Mouse (Mus musculus): Measurements from ENCODE around the gene Itgb2. TPM values are rescaled to one million over a fixed set of nuclear protein-coding genes. Genes with fewer than 3 reads are reported as not detected.

Itgb2 gene
- total RNA-seq (2014; fragmentation: Nextera tagmentation) (17.1 and 28.9 TPM in 2 replicates), total RNA-seq (2017) (32.0 and 36.6 TPM in 2 replicates)

DNA sequence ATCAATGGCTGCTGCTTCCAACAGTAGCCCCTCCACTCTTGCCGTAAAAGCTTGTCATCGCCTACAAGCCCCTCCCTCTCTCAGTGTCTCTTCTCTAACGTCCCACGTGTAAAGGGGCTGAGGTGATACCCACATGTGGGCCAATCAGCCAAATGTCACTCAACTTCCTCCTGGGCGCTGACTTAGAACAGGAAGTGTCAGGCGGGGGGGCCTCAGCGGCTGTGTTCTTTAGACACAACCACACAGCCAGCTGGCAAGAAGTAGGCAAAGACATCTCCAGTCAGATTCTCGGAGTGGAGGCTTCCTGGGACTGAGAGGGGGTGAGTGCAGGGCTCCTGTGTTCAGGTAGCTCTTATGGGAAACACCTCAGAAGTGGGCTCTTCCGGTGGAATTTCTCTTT, at the start of gene Itgb2:
Gene Itgb2 (plus strand): TSS at position 113 of the 400 bp plus-strand sequence.
- peak; percentile 77 for ATAC-seq (replicated peaks; ENCODE audit: poor library complexity, severe bottlenecking)

DNA sequence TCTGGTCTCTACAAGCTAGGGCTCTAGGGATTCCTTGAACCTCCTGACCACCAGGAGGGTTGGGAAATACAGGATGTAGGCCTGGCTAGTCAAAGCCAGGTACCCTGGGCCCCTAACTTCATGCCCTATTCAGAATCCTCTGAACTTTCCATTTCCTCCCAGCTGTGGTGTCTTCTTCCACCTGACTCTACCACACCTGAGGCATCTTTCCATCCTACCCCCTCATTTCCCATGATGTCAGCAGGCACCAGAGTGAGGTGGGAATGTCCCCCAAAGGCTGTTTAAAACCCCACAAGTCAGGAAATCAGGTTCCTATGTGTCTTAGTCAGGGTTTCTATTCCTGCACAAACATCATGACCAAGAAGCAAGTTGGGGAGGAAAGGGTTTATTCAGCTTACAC, 48.2 kb upstream of the Itgb2 start:
- no peak for ATAC-seq (replicated peaks; ENCODE audit: poor library complexity, severe bottlenecking)

DNA sequence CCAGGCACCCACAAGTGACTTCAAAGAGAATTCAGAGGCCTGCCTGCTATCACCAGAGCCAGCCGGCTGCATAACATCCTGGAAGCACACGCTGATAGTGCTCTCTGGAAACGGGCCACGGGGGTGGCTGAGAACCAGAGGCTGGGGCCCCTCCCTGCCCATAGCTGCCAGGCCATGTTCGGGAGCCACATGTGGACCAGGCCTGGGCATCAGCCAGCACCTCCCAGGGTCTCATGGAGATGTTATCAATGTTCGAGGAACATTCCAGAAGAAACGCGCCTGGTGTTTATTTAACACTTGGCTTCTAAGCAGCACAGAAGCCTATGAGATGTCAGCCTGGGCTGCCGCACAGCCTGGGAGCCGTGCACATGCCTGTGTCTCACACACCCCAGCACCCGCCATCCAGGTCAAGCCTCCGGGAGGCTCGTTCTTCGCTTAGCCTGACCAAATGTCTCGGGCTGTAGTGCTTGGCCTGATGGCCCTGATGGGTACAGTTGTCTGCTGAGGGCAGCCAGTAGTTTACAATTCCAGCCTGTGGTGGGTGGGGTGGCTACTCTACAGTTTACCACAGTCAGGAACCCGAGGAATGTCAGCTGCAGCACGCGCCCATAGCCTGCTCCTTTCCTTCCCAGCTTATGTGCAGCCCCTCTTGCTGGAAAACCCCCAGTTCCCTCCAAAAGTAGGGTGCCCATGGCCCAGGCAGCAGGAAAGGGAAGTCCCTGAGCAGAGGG, 45.7 kb upstream of the Itgb2 start:
- ATAC-seq (replicated peaks; ENCODE audit: poor library complexity, severe bottlenecking): no peak

- ATAC-seq (replicated peaks; ENCODE audit: poor library complexity, severe bottlenecking): no peak
These were observed 44.3 kb upstream of the Itgb2 start for GRCm38 (mm10) chr10:77485786-77486185.

- no peak for ATAC-seq (replicated peaks; ENCODE audit: poor library complexity, severe bottlenecking)
These were observed 41.9 kb upstream of the Itgb2 start for GRCm38 (mm10) chr10:77488168-77488567.

GRCm38 (mm10) chr10:77491585-77491984, 38.5 kb upstream of the Itgb2 start:
- ATAC-seq (replicated peaks; ENCODE audit: poor library complexity, severe bottlenecking): no peak

GRCm38 (mm10) chr10:77492885-77493284, 37.2 kb upstream of the Itgb2 start:
- no peak for ATAC-seq (replicated peaks; ENCODE audit: poor library complexity, severe bottlenecking)

- ATAC-seq (replicated peaks; ENCODE audit: poor library complexity, severe bottlenecking): no peak
These were observed 32.9 kb upstream of the Itgb2 start for GRCm38 (mm10) chr10:77497185-77497584.

DNA sequence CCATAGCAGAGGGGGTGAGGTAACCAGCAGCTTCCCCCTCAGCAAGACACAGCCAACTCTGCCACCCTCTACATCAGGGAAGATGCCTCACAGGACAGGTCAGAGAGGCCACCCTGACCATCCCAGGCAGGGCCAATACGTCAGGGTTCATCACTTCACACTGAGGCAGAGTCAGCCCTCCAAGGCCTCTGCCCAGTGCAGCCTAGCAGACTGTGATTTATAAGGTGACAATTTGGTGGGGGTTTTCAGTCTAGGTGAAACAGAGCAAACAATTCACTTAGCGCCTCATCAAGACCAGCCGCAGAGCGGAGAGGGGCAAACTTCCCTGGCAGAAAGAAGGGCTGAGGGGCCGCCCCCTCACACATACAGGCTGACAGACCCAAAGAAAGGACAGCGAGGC, 31.8 kb upstream of the Itgb2 start:
- ATAC-seq (replicated peaks; ENCODE audit: poor library complexity, severe bottlenecking): no peak

- no peak for ATAC-seq (replicated peaks; ENCODE audit: poor library complexity, severe bottlenecking)
These were observed 29.4 kb upstream of the Itgb2 start for GRCm38 (mm10) chr10:77500636-77501035.

DNA sequence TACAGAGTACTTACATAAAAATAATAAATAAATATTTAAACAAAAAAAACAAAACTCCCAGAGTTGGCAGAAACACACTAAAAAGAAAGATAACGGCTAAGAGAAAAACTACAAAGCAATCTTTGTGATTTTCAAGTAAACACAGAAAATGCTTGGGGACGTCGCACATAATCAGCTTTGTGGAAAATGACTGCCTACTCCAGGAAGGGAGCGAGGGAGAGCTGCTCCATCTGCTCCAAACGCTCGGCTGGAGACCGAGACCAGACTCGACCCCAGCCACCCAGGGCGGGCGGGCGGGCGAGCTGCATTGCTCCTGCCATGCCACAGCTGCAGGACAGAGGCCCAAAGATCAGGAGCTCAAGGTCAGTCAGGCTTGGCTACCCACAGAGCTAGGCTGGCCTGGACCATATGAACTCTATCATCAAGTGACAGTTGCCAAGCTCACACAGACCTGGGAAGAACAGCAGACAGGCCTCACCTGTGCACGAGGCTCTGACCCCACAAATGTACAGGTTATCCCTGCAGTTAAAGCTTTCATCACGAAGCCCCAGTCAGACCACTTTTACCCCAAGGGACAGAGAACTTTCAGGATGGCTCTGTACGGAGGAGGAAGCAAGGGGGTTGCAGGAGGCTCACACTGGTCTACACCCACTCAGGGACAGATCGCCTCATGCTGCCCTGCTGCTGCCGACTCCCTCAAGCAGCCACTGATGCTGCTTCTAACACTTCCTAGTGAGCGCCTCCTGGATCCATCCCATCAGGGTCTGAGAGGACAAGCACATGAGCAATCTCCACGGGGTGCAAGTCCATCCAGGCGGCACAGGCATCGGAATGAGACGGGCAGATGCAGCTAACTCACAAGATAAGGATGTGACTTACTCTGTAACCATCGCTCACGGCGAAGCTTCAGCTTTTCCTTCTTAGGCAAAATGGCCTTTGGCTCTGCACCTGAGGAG, 26.8 kb upstream of the Itgb2 start:
- ATAC-seq (replicated peaks; ENCODE audit: poor library complexity, severe bottlenecking): no peak

DNA sequence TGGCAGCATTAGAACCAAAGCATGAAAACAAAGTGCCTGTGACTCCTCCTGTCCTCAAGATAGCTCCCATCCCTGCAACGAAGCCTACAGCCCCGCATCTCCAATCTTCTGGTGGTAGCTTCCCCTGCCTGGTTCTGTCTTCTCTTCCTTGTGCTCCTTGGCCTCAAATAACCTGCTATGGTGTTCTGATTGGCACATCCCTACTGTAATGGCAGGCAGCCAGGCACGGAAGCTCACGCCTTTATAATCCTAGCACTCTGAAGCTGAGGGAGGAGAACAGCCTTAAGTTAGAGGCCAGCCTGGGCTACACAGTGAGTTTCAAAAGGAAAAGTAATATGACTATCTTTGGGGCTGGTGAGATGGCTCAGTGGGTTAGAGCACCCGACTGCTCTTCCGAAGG, 25.9 kb upstream of the Itgb2 start:
- no peak for ATAC-seq (replicated peaks; ENCODE audit: poor library complexity, severe bottlenecking)

- ATAC-seq (replicated peaks; ENCODE audit: poor library complexity, severe bottlenecking): no peak
These were observed 23.5 kb upstream of the Itgb2 start for GRCm38 (mm10) chr10:77506526-77506925.

DNA sequence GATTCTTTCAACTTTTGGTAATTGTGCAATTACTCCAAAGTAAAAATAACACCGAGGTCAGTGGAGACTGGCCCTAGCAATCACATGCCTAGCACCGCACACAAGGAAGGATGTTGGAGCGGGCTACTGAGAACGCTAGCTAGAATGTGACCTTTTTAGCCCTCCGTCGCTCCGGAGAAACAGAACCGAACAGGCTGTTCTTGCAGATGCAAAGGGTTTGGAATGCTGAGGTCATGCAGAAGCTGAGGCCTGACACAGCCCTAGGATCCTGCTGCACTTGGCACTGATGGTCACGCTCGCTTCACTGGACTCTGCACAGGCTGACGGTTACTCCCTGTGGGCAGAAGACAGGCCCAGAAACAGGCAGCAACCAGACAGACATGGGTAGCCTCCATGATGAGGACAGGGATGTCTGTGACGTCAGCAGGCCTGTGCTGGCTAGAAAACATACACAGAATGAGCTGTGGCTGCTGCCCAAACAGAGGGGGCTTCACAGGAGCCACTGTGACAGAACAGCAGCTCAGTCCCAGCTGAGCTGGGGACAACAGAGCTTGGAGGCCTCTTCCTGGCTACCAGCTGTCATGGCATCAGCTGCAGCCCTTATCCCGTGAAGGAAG, 23.0 kb upstream of the Itgb2 start:
- no peak for ATAC-seq (replicated peaks; ENCODE audit: poor library complexity, severe bottlenecking)

DNA sequence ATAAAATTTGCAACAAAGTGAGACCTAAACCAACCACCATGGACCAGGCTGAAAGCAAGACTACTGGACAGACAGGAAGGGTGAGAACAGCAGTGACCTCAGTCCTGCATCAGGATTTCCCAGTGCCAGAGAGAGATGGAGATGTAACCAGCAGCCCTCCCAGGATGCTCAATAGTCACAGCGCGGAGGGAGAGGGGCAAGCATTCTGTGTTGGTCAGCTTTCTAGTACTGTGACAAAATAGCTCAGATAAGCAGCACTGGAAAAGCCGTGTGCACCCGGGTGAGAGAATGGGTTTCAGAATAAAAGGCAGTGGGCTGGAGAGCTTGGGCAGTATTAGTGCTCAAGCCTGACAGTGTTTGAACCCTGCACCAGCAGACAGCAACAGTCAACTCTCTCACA, 22.3 kb upstream of the Itgb2 start:
- no peak for ATAC-seq (replicated peaks; ENCODE audit: poor library complexity, severe bottlenecking)

GRCm38 (mm10) chr10:77508744-77509143, 21.3 kb upstream of the Itgb2 start:
- ATAC-seq (replicated peaks; ENCODE audit: poor library complexity, severe bottlenecking): no peak

DNA sequence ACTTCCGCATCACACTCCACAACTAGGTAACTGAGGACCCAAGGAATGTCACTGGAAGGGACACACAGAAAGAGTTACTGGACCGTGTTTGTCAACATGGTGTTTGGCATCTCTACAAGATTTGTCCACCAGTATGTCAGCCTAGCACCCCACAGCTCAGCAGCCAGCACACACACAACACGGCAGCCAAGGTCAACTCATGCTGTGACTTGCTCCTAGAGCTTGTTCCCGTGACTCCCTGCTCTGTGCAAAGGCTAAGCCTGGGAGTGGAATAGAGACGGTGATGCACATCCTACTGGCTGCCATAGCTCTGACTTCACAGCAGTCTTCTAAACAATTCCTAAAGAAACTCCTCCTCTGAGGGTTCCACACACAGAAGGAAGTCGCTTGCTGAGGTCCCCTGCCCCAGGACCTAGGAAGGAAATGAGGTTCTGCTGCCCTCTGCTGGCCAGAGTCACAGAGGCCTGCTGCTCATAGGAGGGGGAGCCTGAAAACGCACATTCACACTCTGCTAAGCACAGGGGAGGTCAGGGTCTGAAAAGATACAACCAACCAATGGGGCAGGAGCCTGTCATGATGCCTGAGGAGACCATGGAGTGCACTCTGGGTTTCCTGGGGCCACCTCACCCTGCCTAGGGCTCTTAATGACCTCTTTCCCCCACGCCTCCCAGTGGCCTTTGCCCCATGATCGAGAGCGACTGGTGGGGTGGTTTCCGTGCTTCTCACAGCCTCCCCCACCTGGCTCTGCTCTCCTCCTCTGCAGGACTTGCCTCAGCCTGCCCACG, 20.5 kb upstream of the Itgb2 start:
- peak; percentile 89 for ATAC-seq (replicated peaks; ENCODE audit: poor library complexity, severe bottlenecking)

DNA sequence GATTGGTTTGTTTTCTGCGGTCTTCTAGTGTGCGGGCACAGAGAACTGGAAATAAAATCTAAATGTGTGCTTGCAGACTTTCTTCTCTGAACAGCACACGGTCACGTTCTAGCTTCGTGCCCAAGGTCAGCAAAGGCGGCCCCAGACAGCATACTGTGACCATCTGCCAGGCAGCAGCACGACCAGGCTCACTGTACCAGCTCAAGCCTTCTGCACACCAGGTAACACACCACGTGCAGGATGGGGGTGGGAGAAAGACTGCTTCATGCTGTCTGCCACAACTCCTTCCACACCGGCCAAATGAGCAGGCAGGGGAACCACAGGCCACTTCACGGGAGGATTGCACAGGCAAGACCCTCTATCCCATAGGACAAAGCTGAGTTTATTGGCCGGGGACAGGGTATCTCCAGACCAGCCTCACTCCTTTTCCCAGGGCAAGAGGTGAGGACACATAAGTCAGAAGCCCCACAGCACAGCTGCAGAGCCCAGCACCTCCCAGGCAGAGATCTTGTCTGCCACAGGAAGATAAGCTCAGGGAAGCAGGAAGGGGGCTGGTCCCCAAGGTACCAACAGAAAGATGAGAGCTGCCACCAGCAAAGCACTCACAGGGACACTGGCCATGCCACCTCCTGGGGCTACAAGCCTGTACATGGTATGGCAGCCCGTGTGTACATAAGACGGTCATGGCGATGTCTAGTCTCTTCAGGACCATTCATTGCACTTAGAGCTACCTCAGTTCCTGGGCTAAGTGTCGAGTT, 19.6 kb upstream of the Itgb2 start:
- ATAC-seq (replicated peaks; ENCODE audit: poor library complexity, severe bottlenecking): no peak
